Mouse (Mus musculus): Measurements from ENCODE around the gene Gigyf2.

Gene Gigyf2

DNA sequence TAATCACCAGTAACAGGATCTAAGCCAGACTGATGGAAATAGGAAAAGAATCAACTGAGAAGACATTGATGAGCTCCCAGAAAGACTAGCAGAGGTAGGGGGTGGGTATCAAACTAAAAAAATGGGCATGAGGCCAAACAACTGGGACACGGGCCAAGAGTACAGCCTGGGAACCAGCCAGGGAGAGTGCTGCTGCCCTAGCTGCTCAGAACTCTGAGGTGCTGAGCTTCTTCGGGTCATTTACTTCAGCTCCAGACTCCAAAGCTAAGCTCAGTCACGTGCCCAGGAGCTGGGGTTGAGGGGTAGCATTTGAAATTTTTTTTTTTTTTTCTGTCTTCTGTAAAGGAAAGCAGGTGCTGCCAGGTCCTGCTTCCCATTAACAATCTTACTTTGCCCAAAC is 10.1 kb upstream of the Gigyf2 start:
- no peak for DNase-seq (ENCODE audit: low read depth, low spot score)

DNA sequence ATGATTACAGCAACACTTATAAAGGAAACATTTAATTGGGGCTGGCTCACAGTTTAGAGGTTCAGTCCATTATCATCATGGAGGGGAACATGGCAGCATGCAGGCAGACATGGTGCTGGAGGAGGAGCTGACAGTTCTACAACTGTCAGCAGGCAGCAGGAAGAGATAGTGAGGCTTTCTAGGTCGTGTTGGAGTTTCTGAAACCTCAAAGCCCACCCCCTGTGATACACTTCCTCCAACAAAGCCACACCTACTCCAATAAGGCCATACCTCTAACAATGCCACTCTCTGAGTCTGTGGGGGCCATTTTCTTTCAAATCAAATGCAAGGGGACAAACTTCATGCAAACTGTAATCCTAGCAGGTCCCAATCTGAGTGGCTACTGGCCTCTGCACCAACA is 5.7 kb upstream of the Gigyf2 start:
- no peak for DNase-seq (ENCODE audit: low read depth, low spot score)

DNA sequence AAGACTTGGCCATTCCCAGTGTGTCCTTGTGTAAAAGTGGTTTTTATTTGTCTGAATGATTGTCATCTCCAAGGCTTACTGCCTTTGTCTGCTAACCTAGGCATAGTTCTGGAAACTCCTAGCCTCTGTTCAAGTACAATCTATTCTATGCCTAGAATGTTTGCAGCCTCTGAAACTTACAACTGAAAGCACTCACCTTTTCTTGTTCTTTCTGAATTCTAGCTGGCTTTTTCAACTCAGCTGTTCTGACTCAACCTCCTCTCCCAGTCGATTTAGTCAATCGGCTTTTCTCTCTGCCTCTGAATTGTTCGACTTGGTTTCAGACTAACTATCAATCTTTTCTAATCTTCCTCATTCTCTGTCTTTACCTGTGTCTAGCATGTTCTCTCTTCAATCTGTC is 4.0 kb upstream of the Gigyf2 start:
- no peak for DNase-seq (ENCODE audit: low read depth, low spot score)

DNA sequence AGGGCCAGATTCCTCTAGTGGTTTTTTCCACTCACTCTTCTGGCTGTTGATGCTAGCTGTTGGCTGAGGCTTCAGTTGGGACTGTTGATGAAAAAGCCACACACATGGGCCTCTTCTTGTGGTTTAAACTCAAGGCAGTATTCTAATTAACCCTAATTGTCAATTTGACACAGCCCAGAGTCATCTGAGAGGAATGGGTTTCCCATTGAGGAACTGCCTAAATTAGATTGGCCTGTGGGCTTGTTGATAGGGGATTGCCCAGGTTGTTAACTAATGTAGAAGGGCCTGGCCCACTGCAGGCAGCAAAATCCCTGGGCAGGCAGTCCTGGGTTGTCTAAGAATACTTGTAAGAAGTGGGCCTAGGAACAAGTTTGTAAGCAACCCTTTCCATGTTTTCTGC is 2.1 kb upstream of the Gigyf2 start:
- no peak for DNase-seq (ENCODE audit: low read depth, low spot score)

DNA sequence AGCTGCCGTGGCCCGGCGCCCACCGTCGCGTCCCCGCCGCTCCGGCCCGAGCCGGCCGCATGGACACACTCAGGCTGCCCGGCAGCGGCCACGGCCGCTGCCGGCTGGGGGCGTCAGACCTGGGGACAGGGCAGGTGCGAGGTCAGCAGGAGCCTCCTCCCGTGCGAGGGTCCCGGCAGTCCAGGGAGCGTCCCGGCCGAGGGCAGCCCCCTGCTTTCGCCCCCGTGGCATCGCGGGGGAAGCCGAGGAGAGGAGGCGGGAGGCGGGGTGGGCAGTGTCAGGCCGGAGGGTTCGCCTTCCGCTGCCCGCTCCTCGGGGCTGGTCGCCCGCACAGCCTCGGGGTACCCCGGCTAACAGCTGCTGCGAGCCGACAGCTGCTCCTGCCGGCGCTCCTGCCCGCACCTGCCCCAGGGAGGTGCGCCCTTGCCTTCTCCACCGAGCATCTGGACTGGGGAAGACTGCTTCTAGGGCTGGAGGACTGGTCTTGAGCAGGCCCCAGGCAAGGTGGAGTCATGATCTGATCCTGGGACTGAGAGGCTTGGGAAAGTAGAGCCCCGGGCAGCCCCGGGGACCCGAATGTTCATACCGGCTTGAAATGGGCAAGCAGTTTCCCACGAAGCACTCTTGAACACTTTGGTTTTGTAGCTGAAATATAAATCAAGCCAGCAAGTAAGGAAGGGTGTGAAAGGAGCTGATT is 515 bp downstream of the Gigyf2 start:
- DNase-seq (ENCODE audit: low read depth, low spot score) = peak; percentile 35

DNA sequence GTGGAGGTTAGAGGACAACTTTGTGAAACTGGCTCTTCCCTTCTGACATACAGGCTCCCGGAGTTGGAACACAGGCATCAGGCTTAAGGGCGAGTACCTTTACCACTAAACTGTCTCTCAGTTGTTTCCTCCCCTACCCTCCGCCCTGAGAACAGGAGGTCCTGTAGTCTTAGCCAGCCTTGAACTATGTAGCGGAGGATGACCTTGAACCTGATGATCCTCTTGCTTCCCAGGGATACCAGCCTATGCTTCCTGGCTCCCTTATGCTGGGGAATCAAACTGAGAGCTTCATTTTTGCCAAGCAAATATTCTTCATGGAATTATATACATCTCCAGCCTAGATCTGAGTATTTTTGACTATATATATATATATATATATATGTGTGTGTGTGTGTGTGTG is 5.0 kb downstream of the Gigyf2 start:
- DNase-seq (ENCODE audit: low read depth, low spot score) = peak; percentile 55

DNA sequence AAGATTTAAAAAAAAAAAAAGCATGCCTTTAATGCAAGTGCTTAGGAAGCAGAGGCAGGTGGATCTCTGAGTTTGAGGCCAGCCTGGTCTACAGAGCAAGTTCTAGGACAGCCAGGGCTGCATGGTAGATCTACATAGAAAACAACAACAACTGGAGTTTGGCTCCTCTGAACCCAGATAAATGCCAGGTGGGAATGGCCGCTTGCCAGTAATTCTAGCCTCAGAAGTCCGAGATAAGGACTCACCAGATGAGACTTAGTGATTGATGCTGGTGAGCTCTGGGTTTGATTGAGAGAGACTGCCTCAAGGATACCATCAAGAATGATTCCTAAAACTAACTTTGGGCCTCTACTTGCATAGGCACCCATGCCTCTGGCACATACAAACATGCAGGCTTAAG is 23.8 kb downstream of the Gigyf2 start:
- no peak for DNase-seq (ENCODE audit: low read depth, low spot score)

DNA sequence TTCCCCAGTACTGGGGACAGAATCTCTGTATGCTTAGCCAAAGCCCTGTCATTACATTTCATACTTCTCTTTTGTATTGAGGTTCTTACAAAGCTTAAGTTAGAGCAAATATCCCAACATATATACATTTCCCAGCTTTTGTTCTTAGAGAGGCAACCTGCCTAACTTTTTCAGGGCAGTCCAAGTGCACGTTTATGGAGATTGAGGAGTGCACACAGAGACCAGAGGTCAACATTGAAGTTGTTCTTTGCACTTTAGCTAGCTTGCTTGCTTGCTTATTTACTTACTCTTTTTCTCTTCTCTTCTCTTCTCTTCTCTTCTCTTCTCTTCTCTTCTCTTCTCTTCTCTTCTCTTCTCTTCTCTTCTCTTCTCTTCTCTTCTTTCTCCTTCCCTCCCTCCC is 33.5 kb downstream of the Gigyf2 start:
- DNase-seq (ENCODE audit: low read depth, low spot score) = no peak

DNA sequence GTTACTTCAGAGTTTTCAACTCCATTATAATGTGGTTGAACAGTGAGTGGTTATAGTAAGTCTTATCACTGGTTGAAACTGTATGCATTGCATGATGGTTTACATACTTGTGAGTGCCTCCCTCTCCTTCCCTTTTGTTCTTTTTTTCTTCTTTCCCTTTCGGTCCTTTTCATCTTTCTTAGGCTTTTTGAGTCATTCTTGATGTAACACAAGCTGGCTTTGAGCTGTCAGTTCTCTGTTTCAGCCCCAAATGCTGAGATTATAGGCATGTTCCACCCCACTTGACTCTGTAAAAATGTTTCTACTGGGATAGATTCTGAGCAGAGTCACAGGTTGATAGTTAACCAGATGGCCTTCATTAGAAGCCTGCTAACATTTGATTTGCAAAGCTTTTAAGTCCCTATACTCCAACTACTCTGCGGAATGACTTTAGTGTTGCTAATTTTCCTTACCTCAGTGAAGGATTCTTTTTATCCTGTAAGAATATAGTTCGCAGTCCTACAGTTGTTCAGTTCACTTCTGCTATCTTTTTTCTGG is 51.3 kb downstream of the Gigyf2 start:
- no peak for DNase-seq (ENCODE audit: low read depth, low spot score)

DNA sequence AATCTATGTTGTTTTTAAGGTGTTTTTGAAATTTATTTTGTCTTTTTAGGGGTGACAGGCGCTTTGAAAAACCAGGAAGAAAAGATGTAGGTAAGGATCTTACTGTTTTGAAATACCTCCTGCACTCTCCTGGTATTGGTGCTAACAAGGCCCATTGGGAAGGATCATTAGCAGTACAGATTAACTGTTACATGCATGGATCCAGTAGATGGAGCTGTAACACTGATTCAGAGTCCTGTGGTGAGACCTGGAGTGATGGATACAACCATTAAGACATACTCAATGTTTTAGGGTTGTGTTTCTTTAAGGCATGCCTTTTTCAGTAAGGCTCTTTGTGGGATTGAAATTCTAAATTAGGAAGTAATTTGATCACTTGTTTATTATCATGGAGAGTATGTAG is 53.1 kb downstream of the Gigyf2 start:
- peak; percentile 75 for DNase-seq (ENCODE audit: low read depth, low spot score)

DNA sequence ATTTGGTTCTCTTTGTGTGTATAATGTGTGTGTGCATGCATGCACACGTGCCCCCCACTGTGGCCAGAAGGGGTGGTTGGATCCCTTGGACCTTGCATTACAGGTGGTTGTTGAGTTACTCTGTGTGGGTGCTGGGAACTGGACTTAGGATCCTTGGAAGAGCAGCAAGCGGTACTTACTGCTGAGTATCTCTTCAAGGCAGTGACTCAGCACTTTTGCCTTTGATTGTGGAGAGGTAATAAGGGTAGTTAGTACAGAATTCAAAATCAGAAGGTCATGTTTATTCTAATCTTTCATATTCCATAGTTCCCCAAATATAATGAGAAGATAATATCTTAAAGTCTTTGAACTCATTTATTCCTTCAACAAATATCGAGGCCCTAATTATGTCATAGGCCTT is 54.4 kb downstream of the Gigyf2 start:
- peak; percentile 31 for DNase-seq (ENCODE audit: low read depth, low spot score)

DNA sequence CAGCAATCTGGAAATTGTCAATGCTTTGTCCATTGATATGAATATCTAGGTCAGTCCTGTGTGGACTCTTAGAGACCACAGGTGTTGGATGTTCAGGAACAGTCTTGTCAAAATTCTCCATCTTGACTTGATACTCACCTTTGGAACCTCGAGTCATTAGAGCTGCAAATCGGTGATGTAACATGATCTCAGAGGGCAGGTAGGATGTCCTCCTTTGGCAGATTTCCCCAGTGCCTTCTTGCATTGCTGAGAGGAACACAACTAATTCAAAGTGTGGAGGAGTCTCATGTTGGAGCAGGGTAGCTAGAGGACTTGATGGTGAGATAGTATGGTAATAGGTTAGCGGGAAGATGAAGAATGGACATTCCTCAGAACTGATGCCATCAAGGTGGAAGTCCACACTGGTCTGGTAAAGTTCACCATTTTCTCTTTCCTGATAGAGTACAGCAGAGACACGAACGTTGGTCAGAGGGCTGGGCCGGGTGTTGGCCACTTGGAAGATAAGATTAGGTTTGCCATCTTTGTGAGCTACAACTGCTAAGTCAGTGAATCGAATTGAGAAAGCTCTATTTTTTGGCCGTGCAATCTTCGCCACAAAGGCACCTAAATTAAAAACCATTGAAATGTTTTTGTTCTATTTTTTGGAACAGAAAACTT is 59.8 kb downstream of the Gigyf2 start:
- DNase-seq (ENCODE audit: low read depth, low spot score) = no peak

DNA sequence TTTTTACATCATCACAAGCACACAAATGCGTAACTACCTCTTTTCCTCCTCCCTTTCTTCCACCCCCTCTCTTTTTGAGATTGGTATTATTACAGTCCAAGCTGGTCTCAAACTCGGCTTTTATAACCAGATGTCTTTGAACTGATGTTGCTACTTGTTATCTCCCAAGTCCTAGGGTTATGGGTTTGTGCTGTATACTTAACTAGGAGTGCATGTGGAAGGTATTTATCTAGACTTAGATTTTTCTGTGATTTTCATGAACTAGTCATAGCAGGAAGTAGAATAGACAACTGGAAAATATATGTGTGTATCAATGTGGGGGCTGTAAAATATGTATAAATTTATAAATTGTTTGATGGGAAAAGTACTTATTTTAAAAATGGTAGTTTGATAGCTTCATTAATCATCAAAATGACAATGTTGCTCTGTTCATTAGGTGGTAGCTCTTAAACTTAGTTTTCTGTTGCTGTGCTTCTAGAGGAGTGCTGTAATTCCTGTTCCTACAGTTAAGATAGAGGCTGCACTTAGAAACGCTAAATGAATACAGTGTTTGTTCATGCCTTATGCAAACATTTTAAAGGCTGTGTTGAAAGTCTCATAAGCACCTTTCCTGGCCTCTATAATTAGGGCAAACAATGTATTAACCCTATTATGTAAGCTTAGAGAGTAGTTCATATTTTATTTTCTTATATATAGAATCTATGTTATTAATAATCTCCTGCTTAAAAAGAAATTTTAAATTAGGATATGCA is 66.8 kb downstream of the Gigyf2 start:
- DNase-seq (ENCODE audit: low read depth, low spot score) = no peak

DNA sequence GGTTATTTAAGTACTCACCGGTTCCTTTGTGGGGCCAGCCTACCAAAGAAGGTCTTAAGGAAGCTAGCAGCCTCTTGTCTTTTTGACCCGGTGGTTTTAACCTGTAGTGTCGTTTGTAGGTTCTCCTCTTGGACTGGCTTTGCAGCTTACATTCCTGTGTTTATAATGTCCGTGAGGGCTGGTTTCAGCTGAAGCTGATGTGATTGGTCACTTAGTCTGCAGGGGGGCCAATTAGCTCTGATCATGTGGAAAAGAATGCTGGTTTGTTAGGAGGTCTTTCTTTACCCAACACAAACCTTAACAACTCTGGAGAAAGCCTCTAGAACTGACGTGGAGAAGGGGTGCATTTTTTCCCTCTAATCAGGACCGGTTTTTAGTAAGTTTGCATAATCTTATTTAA is 67.8 kb downstream of the Gigyf2 start, which contains the start of gene Kcnj13:
Gene Kcnj13, minus strand, starts transcription at position 136 of the 400 bp plus-strand sequence.
- DNase-seq (ENCODE audit: low read depth, low spot score) = no peak

DNA sequence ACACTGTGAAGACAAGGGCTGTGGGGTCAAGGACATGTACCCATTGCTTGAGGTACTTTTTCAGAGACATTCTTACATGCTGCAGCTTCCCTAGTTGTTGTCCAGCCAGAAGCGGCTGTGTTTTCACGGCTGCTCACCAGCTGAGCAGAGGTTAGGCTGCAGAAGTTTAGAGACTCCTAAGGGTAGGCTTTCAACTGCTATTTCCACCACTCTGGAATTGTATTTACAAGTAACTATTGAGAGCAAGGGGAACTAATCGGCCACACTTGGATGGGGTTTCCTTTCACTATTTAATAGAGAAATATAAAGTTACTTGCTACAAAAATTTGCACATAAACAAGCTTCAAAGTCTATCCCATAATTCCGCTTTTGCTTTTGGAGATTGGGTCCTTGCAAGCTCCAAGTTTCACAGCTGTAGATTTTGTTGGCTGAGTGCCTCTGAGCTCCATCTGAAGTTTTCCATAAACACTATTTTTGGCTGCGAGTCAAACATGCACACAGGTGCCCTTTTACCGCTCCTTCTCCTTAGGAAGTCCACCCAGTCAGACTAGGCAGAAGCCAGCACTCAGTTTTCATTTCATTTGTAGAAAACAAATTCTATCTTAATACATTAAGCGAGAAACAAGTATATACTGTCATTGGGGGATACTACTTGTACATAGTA is 70.3 kb downstream of the Gigyf2 start:
- DNase-seq (ENCODE audit: low read depth, low spot score) = no peak

DNA sequence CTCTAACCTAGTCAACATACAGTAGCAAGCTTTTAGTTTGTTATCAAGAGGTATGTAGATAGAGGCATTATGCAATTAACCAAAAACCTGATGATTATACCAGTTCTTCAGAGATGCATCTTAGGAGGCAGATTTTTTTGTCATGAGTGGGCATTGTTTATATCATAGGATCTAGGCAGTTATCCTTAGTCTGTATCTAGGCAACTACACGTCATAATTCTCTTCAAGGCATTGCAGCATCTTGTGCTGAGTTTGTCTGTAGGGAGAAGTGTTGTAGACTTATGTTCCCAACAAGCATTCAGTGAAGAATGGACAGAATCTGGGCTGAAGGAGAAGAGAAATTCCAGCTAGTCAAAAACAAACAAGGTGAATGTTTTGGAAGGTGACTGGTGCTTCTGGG is 77.9 kb downstream of the Gigyf2 start:
- DNase-seq (ENCODE audit: low read depth, low spot score) = no peak

DNA sequence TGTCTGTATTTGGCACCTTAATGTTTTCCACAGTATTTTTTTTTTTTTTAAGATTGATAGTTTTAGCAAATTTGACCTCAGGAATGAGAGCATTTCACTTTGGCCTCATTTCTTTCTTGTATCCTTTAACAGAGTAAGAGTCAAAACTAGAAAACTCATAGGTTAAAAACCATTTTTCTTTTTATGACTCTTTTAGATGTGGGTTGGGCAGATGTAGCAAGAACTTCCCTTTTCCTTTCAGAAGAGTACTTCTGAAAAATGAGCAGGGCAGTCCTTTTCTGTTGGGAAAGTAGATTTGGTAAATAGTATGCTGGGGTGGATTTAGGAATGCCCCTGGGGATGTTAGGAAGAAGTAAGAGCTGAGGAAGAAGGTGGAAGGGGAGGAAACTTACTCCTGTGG is 79.2 kb downstream of the Gigyf2 start:
- no peak for DNase-seq (ENCODE audit: low read depth, low spot score)

DNA sequence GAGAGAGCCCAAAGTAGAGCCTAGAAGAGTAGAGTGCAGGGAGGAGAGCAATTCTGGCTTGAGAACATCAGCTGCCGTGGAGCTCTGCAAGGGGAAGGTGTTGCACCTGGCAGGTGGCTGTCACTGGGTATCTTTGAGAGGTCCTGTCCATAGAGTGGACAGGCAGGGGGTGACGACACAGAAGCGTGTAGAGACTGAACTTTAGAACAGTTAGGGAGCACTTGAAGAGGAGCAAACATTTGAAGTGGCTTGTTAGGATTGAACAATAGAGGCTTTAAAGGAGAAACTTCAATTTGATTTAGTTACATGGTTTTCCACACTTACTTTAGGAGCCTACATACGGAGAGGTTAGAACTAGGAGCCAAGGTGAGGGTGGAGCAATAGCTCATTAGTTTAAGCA is 82.6 kb downstream of the Gigyf2 start:
- DNase-seq (ENCODE audit: low read depth, low spot score) = no peak

DNA sequence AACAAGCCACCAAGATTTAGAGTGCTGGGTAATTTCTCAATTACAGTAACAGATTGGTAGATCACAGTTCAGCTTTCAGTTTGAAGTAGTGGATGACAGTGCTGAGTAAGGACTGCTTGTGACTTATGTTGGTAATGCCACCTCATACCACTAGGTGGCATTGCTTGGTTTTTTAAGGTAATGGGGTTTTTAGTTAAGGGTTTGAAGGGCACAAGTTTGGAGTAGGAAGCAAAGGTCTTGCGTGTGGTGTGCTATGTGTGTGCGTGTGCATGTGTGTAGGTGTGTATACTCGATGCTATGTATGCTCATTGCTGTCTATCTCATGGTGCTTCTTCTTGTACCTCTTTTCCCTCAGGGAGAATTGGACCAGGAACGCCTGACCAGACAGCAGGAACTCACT is 91.9 kb downstream of the Gigyf2 start:
- DNase-seq (ENCODE audit: low read depth, low spot score) = peak; percentile 82

DNA sequence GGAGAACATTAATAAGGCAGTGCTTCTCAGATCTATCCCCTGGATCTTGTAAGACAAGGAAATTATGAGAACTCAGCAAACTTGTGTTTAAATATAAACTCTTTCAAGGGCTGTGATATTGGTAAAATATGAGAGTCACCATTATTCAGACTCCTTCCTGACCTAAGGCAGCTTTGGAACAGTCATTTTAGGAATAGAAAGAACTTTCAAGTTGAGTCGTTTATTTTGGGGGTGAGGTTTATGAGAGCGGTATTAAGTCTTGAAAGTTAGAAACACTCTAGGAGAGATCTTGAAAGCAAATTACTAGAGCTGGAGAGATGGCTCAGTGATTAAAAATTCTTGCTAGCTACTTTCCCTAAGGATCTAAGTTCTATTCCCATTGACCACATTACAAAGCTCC is 108.3 kb downstream of the Gigyf2 start:
- no peak for DNase-seq (ENCODE audit: low read depth, low spot score)

DNA sequence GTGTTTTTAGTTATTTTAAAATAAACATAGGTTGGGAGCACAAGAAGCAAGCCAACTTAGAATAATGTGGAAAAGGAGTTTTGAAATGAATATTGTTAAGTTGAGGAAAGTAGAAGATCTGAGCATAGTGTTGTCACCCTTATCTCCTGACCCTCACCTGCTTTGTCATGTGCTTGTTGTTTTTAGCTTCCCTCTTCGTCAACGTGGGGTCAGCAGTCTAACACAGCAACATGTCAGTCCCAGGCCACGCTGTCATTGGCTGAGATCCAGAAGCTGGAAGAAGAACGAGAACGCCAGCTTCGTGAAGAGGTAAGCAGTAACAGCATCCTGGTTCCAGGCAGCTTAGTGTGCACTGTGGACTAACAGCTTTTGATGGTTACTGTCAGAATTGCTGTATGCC is 109.8 kb downstream of the Gigyf2 start:
- no peak for DNase-seq (ENCODE audit: low read depth, low spot score)

Data from ES-CJ7 (cell line).